Mouse (Mus musculus): ENCODE data around the gene Tjp3. TPM values are rescaled to one million over a fixed set of nuclear protein-coding genes. Genes with fewer than 3 reads are reported as not detected.
A peak's percentile ranks its signal among the peaks of the same experiment; 100 is the strongest.
"Not testable (repeated sequence)": the region's sequence is repeated elsewhere in the genome, so short reads cannot be mapped to it uniquely, and the experiment has no call there.

Gene Tjp3
- total RNA-seq, 2 experiments from 2014 or later = 0.14 to 0.34 TPM

DNA sequence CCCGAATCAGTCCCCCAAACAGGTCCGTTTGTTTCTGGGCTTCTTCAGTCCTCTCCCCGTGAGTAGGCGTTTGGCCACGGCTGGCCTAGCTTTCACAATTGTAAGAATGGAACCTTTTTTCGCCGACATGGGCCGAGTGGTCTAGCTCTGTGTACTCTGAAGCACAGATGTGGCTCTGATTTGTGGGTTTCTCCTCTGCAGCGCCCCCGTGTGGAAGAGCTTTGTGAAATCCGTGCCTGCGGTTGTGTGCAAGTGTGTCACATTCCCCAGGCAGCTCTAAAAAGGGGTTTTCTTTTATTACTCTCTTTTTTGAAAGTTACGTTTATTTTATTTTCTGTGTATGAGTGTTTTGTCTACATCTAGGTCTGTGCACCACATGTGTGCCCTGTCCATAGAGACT, 50.5 kb downstream of the Tjp3 start:
- intact Hi-C loops (cut with DNase I) = loop anchor here (2.0 to 5.0 kb wide), 2 partner anchors 42 to 101 kb away; partner anchors contain the start of gene Gipc3
- peak; percentile 56 to 66 for DNase-seq

- DNase-seq = no peak
- intact Hi-C loops (cut with DNase I) = no loop called here
Observed at GRCm38 (mm10) chr10:81238618-81239017, 52.8 kb downstream of the Tjp3 start.

DNA sequence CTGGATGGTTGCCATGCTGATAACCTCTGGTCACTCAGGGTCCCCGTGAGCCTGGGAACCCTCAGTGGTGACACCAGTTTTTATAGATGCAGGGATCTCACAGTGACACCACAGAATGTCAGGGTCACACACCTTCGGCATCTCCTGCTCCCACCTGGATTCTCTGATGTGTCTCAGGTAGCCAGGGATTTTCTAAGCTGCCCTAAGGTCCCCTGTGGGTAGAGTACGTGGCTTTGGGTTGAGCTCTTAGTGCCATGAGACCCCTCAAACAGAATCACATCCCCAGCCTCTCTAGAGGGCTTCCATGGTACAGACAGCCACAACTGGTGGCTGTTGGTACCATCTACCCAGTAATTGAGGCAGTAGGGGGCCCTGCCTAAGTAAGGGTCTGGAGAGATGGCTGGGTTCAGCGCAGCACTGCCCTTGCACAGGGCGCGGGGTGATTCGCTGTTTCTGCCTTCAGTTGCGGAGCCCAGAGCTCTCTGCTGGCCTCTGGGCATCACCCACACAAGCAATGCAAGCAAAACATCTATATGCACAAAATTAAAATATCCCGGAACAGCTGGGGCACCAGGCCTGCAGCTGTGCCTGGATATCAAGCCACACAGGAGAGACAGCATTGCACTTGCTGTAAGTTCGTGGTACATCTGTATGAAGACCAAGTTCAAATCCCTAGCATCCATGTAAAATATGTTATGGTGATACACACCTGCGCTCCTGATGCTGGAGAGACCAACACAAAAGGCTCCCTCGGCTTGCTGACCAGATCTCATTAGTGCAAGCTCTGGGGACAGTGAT, 54.7 kb downstream of the Tjp3 start:
- no peak for DNase-seq
- intact Hi-C loops (cut with DNase I) = no loop called here

- no peak for DNase-seq
- intact Hi-C loops (cut with DNase I) = no loop called here
Observed at GRCm38 (mm10) chr10:81234206-81234605, 57.2 kb downstream of the Tjp3 start.

GRCm38 (mm10) chr10:81233226-81233585, 58.2 kb downstream of the Tjp3 start:
- intact Hi-C loops (cut with DNase I) = no loop called here
- no peak for DNase-seq

- intact Hi-C loops (cut with DNase I) = no loop called here
- peak; percentile 78 to 86 for DNase-seq
Observed at GRCm38 (mm10) chr10:81232580-81233225, 58.7 kb downstream of the Tjp3 start, which contains the start of gene Zfr2. Gene Zfr2 (plus strand): TSS chr10:81233155.

DNA sequence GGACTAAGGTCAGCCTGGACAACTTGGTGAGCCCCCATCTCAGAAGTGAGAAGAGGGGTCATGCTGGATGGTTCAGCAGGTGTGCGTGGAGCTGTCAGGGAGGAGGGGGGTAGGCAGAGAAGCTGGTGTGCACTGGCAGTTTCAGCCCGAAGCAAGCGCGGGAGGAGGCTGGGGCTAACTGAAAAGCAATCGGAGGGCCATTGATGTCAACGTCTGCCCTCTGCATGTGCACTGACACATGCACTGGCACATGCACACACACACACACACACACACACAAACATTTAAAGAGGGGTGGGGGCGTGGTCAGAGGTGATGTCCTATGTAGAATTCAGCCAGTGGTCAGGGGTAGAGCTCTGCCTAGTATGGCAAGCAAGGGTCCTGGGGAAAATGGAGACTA, 59.9 kb downstream of the Tjp3 start:
- intact Hi-C loops (cut with DNase I) = no loop called here
- DNase-seq = no peak

DNA sequence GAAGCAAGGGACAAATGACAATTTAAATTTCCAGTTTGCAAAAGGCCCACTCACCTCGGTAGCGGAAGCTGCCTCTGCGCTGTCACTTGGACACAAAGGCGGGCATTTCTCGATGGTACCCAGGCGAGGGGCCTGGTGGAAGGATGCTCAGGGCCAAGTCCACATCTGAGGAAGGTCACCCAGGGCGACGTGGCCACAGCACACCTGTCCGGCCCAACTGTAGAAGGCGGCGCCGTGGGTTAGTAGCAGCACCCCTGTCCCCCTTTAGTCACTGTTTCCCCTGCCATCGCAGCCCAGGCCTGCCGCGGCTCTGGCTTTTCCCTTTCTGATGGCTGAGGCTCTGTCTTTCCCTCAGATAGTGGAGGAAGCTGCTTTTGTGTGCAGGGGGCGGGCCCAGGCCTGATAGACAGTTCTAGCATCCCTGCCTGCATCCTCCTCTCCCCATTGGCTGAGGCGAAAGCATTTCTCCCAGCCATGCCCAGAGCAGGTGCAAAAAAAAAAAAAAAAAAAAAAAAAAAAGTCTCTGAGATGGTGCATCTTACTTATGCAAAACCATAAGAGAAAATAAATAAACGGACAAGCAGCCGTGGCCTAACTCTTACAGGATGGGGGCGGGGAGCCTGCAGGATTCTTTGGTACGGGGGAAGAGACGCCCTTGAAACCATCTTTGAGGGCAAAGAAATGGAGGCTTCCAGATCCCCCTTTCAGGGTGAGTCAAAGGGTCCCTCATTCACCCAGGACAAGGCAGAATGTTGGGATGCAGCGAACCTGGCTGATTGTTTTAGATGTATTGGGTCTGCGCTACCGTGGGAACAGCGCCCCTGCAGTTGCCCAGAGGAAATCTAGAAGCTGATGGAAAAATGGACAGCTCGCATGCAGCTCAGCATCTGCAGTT, 60.7 kb downstream of the Tjp3 start, which contains the start of gene Atcay:
Atcay (minus strand) TSS at position 396 of the 895 bp plus-strand sequence.
- no peak for DNase-seq
- intact Hi-C loops (cut with DNase I) = no loop called here

- intact Hi-C loops (cut with DNase I) = no loop called here
- no peak for DNase-seq
Observed at GRCm38 (mm10) chr10:81229735-81230437, 61.5 kb downstream of the Tjp3 start.

- intact Hi-C loops (cut with DNase I); DNase-seq: not testable (repeated sequence)
Observed at GRCm38 (mm10) chr10:81223731-81224130, 67.7 kb downstream of the Tjp3 start.

Small RNAs within 50 kb of the gene (microRNA-seq; reads per million reads assigned to microRNA genes)
- gene Mir3057 = 23.1 to 44.1 reads per million in 2 experiments

Other genes starting within 250 kb of the Tjp3 start
- 10 to 100 TPM; 91.5 to 93.3 TPM for gene Sgta, start 231.4 kb downstream of the Tjp3 start, total RNA-seq (2021)
- 10 to 100 TPM; 10.3 to 10.9 TPM for gene Thop1, start 221.5 kb downstream of the Tjp3 start, total RNA-seq (2021)
- gene Creb3l3, start 192.7 kb downstream of the Tjp3 start, total RNA-seq (2021) = under 1 TPM; 0.69 to 0.90 TPM
- 100 to 1,000 TPM; 115 to 122 TPM for gene Map2k2, start 185.7 kb downstream of the Tjp3 start, total RNA-seq (2021)
- 10 to 100 TPM; 40.8 to 43.2 TPM for gene Zbtb7a, start 156.4 kb downstream of the Tjp3 start, total RNA-seq (2021)
- gene Pias4, start 123.7 kb downstream of the Tjp3 start, total RNA-seq (2021) = 10 to 100 TPM; 15.2 to 18.3 TPM
- gene Eef2, start 115.0 kb downstream of the Tjp3 start, total RNA-seq (2021) = 1,000 to 10,000 TPM; 1,113 to 1,165 TPM
- 10 to 100 TPM; 28.4 to 29.2 TPM for gene Dapk3, start 108.6 kb downstream of the Tjp3 start, total RNA-seq (2021)
- not detected for gene 4930442H23Rik, start 107.7 kb downstream of the Tjp3 start, total RNA-seq (2021)
- 1 to 10 TPM; 3.6 to 9.8 TPM for gene Nmrk2, start 89.5 kb downstream of the Tjp3 start, total RNA-seq (2021)
- under 1 TPM; 0.12 TPM for gene Atcay, start 60.7 kb downstream of the Tjp3 start, total RNA-seq (2021)
- gene Zfr2, start 58.4 kb downstream of the Tjp3 start, total RNA-seq (2021) = 1 to 10 TPM; 2.7 to 3.4 TPM
- under 1 TPM; 0.26 to 0.51 TPM for gene Matk, start 38.6 kb downstream of the Tjp3 start, total RNA-seq (2021)
- gene Mrpl54, start 24.6 kb downstream of the Tjp3 start, total RNA-seq (2021) = 10 to 100 TPM; 83.0 to 96.2 TPM
- 10 to 100 TPM; 85.5 to 97.2 TPM for gene Apba3, start 24.6 kb downstream of the Tjp3 start, total RNA-seq (2021)
- 10 to 100 TPM; 34.8 to 36.7 TPM for gene Pip5k1c, start 1.4 kb upstream of the Tjp3 start, total RNA-seq (2021)
- 10 to 100 TPM; 15.6 to 17.8 TPM for gene Cactin, start 29.5 kb upstream of the Tjp3 start, total RNA-seq (2021)
- 1 to 10 TPM; 5.3 to 7.9 TPM for gene Tbxa2r, start 37.1 kb upstream of the Tjp3 start, total RNA-seq (2021)
- 1 to 10 TPM; 5.2 to 5.5 TPM for gene Gipc3, start 51.7 kb upstream of the Tjp3 start, total RNA-seq (2021)
- gene Hmg20b, start 58.9 kb upstream of the Tjp3 start, total RNA-seq (2021) = 10 to 100 TPM; 74.0 to 82.9 TPM
- gene Mfsd12, start 65.9 kb upstream of the Tjp3 start, total RNA-seq (2021) = 10 to 100 TPM; 11.7 to 14.3 TPM
- 1 to 10 TPM; 1.2 to 1.3 TPM for gene 4930404N11Rik, start 74.2 kb upstream of the Tjp3 start, total RNA-seq (2021)
- 10 to 100 TPM; 30.5 to 32.7 TPM for gene Fzr1, start 86.9 kb upstream of the Tjp3 start, total RNA-seq (2021)
- 10 to 100 TPM; 47.6 to 55.3 TPM for gene Dohh, start 92.8 kb upstream of the Tjp3 start, total RNA-seq (2021)
- under 1 TPM; 0.51 to 0.84 TPM for gene Gm48551, start 92.9 kb upstream of the Tjp3 start, total RNA-seq (2021)
- under 1 TPM; 0.65 to 0.83 TPM for gene Gm48552, start 97.4 kb upstream of the Tjp3 start, total RNA-seq (2021)
- gene Smim24, start 101.5 kb upstream of the Tjp3 start, total RNA-seq (2021) = 1 to 10 TPM; 1.9 to 2.0 TPM
- 100 to 1,000 TPM; 133 TPM for gene Nfic, start 164.1 kb upstream of the Tjp3 start, total RNA-seq (2021)
- gene Celf5, start 191.1 kb upstream of the Tjp3 start, total RNA-seq (2021) = under 1 TPM; 0.15 to 0.19 TPM
- gene Ncln, start 204.8 kb upstream of the Tjp3 start, total RNA-seq (2021) = 10 to 100 TPM; 55.4 to 62.0 TPM
- 1 to 10 TPM in 1 of 2 experiments, under 1 TPM in 1; 0.96 to 1.2 TPM for gene S1pr4, start 208.6 kb upstream of the Tjp3 start, total RNA-seq (2021)
- gene Gna15, start 232.6 kb upstream of the Tjp3 start, total RNA-seq (2021) = under 1 TPM; 0.73 to 0.76 TPM